Mouse (Mus musculus): ENCODE data around the gene Mdm1.
"Not testable (repeated sequence)": the region's sequence is repeated elsewhere in the genome, so short reads cannot be mapped to it uniquely, and the experiment has no call there.

Gene Mdm1

DNA sequence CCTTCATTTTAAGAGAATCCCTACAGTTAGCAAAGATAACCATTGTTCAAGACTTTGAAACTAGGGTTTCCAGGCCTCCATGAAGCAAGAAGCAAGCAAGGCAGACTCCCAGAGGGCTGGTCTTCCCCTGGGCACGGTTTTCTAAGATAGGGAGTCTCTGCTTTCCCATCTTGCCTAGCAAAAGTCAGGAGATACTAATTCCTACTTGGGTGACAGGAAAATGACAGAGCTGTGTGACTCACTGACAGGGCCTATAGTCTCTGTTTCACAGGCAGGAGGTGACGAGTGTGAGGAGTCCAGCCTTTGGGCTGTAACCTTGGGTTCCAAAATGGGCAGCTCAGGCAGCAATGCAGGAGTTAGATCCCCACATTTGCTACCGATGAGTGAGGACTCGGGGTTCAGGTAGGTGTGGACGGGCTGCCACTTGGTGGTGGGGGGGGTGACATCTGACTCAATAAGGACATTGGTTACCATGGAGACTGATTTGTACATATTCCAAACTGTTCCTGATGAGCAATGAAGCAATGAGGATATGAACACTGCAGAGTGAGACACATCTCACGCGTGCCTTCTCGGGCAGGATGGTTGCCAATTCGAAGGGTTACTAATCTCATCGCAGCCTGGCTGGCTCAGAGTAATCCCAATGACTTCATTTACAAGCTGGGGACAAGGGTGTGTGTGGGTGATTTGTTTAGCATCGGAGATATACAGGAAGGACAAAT, 19.0 kb upstream of the Mdm1 start:
- in situ Hi-C loops (cut with MboI; ENCODE audit: low sequenced_read_pairs): no loop called here

DNA sequence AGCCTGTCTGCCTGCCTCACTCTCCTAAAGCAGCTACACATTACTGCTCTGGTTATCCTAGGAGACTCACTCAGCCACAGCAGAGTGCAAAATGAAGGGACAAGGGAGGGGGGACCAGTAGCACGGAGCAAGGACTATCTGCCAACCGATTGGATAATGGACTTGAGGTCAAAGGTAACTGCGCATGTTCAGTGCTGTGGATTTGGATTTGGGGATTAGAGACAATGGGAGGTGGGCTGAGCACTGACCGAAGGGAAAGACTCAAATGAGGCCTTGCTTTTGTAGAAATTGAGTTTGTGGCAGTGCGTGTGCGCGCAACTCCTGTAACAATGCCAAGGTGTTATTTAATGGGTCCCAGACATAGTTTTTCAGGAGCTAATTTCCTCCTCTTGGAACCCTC, 16.4 kb upstream of the Mdm1 start:
- in situ Hi-C loops (cut with MboI; ENCODE audit: low sequenced_read_pairs): no loop called here

DNA sequence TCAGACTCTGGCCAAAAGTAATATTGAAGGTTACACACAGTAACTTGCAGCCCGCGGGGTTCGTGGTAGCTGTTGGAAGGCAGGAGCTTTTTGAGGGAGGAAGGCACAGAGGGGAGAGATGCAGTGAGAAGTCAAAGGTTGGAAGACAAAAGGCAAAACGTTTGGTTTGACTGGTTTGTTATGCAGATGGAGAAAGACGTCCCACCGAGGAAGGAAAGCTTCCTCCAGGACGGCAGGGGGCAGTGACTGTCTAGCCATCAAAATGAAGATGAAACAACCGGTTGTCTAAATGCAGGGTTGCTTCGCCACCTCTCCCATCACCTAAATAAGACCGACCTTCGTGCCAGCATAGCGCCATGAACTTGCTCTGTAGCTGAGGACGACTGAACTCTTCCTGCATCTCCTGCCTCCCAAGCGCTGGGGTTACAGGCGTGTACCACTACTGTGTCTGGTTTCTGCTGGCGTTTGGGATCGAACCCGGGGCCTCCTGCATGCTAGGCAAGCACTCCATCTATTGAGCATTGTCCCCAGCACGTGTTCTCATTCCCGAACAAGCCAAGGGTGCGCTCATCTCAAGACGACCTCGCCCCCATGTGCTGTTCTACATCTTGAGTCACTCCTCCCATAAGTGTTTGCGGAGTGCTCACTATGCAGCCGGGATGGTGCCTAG, 15.7 kb upstream of the Mdm1 start:
- in situ Hi-C loops (cut with MboI; ENCODE audit: low sequenced_read_pairs): no loop called here

DNA sequence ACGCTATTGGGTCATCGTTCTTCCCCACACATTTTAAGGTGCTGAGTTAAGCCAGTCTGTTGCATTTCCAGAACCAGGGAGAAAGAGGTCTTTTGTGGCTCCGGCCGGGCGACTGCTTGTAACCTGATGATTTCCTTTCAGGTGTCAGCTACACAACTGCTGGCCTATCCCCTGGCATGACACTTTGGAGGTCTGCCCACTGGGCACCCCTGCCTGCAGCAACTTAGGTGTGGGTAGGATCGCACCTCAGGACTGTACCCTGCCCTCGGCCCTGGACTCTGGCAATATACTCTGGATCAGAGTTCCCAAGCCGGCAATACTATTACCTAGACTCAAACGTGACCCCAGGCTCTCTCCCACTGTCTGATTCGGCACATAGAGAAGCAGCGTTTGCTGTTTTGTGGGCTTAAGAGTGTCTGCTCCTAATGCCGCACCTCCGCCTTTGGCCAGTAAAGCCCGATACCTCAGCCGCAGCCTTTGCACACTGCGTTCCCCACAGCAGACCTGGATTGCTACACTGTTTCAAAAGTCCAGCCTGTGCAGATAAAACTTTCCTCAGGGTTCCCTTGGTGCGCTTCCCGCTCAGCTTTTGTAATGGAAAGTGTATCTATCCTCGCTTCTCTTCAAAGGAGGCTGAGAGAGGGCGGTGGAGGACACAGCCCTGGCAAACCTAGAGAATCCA, 12.5 kb upstream of the Mdm1 start:
- in situ Hi-C loops (cut with MboI; ENCODE audit: low sequenced_read_pairs): no loop called here

DNA sequence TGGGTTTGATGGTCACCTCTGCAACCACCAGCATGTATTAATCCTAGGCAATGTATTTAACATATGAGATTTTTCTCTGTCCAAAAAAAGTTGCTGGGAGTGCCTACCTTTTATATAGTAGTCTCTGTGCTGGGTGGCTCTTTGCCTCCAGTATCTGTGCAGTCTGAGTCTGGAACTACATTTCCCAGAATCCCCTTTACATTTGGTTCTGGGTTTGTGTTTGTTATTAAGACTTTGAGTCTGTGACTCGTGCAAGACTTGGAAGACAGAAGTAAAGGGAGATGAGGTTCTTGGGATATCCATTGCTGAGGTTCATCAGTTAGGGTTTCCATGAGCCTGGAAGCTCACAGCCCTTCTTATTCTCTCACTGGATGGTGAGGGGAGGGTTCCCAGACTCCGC, 11.6 kb upstream of the Mdm1 start:
- in situ Hi-C loops (cut with MboI; ENCODE audit: low sequenced_read_pairs): no loop called here

DNA sequence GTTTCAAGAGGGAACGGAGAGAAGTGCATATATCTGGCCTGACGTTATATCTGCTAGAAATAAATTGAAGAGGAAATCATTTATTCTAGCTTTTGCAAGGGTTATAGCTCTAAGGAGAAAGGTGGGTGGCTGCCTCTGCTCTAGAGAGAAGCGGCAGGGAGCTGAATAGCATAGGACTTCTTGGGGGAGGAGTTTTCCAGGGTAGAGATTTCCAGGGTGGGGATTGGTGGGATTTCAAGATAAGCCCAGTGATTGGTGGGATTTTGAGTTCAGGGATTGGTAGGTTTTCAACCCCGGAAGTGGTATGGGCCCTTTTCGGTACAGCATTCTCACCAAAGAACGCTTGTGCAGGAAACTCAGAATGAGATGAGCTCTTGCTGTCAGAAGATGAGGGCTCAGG, 8.6 kb upstream of the Mdm1 start:
- in situ Hi-C loops (cut with MboI; ENCODE audit: low sequenced_read_pairs): no loop called here

DNA sequence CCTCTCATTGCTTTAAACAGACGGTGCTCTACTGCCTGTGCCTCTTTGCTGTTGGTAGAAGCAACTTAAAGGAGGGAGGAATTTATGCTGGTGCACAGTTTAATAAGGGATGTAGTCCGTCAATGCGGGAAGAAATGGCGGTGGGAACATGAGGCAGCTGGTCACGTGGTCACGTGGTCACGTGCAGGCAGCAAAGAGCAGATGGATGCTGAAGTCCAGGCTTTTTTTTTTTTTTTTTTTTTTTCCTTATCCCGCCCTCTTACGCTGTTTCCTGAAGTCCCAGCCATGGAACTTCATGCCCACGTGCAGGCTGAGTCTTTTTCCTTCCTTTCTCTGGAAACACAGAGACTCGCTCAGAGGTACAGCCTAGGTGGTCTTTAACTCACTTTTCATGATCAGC, 3.1 kb upstream of the Mdm1 start:
- in situ Hi-C loops (cut with MboI; ENCODE audit: low sequenced_read_pairs): no loop called here

DNA sequence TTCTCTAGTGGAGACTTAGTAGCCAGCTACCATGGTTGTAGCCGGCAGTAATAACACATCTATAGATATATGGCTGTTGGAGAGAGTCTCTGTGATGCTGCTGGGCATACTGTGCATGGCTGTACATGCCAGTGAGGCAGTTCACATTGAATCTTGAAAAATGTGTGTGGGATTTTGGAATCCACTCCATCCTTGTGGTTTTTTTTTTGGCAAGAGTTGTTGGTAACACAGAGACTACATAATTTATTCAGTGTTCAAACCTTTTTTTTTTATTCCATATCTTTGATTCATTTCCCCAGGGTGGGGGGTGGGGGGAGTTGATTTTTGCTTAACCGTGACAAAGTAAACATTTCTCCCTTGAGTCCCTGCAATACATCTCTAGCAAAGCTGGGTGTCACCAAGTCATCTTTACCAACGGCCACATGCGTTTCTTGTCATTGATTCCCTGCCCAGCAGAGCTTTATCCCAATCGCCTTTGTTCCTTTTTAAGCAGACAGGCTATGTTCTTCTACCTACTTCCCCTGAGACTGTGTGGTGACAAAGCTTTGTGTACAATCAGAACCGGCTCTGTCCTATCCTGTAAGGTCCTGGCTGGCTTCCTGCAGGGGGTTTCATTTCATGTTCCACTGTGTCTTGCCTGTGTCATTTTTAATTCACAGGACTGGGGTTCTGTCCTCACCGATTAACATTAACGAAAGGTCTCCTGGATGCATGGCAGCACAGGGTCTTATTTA, 1.6 kb upstream of the Mdm1 start:
- in situ Hi-C loops (cut with MboI; ENCODE audit: low sequenced_read_pairs): no loop called here

DNA sequence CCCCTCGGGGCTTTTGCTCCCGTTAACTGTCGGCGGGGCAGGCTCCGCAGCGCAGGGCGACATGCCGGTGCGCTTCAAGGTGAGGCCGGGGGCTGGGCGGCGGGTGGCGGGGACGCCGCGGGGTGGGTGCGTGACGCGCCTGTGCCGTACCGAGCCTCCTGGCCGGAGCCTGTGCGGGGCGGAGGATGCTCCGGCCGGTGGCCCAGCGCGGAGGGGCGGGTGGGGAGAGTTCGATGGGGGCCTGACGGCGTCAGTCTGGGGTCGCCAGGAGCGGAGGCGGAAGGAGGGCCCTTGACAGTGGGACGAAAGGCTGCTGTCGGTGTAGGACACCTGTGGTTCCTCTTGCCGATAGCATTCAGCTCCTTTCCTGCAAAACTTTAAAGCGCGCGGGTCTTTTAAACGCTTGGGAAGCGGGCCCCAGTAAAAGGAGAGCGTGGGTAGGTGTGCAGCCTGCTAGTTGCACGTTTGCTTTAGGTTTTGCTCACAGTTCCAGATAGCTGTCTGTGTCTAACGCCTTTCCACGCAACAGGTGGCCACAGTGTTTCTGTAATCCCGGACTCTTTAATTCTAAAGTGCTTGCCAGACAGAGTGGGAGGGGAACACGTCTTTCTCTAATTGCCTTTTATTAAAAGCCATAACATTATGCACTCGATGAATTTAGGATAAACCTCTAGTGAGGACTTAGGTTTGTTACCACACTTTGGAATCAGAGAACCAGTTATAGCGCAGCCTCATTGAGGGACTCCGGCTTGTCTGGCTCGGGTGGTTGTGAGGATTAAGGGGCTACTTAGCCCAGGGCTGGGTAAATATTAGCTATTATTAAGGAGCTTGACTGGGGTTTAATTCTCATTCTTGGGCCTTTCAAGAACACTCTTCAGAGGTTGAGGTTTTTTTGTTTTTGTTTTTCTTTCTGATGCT, 532 bp downstream of the Mdm1 start:
- in situ Hi-C loops (cut with MboI; ENCODE audit: low sequenced_read_pairs): no loop called here

DNA sequence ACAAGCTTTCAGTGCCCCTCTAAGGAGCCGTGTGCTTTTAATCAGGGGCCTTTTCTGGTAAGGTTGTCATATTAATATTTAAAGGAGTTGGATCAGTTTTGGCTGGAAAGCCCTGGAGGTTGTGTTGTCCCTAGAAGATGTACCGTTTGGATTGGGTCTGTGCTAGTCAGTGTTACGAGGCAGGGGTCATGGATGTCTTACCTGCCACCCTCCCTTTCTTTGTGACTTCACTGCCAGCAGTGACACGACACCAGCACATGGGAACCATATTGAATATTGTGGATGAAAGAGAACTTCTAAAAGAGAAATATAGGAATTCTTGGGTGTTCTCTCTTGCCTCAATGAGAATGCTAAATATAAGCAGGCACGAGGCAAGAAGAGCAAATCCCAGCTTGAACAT, 7.8 kb downstream of the Mdm1 start:
- in situ Hi-C loops (cut with MboI; ENCODE audit: low sequenced_read_pairs): no loop called here

DNA sequence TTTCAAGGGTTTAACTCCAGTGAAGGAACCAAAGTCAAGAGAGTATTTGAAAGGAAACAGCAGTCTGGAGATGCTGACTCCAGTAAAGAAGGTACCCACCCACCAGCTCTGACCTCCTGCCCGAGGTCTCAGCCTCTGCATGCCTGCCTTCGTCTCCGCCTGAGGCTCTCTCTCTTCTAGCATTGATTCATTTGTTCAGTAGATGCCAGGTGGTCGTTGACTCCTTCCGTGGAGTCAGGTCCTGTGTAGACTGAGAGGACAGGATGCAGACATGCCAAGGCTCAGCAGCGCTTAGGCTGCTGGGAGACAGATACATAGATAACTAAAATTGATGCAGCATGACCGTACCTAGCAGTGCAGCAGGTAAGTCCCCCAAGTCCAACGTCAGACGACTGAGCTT, 9.3 kb downstream of the Mdm1 start:
- in situ Hi-C loops (cut with MboI; ENCODE audit: low sequenced_read_pairs): loop anchor here (25.0 kb wide), 2 partner anchors 136 to 386 kb away; partner anchors contain the start of gene Iltifb

DNA sequence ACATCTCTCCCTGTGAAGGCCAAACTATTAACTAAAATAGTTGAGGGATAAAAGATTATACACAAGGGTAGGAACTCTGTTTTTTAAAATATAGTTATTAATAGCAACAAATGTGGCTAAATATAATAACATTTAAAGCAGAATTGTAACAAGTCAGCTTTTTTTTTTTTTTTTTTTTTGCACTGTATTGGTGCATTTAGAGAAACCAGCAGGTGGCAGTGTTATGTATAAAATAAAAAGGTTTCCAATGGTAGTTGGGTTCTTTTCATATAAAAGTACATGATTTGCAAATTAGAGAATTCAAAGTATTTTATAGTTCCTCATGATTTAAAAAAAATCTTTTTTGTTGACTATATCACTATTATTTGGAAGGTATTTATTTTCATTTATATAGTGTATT, 14.3 kb downstream of the Mdm1 start:
- in situ Hi-C loops (cut with MboI; ENCODE audit: low sequenced_read_pairs): loop anchor here (25.0 kb wide), 2 partner anchors 131 to 381 kb away; partner anchors contain the start of gene Iltifb

DNA sequence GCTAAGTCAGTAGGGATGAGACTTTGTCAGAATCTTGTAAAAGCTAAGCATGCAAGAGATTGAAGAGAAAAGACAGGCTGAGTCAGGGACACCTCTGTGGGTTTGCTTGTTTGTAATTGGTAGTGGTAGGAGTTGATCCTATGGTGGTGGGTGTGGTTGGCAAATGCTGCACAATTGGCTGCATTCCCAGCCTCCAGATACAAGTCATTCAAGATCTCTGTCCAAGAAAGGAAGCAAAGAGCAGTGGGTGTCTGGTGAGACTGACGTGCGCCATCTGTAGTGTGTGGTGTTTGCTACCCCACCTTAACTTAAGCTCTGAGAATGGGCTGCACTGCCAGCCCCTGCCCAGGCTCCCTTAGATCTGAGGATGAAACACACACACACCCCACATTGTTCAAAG, 19.5 kb downstream of the Mdm1 start:
- in situ Hi-C loops (cut with MboI; ENCODE audit: low sequenced_read_pairs): loop anchor here (25.0 kb wide), 2 partner anchors 126 to 376 kb away; partner anchors contain the start of gene Iltifb

DNA sequence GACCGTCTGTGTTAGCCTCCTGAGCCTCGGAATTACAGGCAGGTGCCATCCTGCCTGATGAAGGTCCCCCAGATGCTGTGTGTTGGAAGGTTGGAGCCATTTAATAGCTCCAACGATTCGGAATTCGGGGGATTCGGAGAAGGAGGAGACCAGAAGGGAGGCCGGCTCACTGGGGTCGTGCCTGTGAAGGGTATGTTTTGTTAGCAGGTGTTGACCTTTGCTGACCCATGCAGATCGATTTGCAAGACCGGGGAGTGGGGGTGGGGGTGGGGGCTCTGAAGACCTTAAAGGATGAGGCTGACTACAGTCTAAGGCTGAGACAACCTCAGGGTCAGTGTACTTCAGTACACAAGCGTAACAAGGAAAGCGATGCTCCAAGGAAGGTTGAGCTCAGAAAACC, 27.6 kb downstream of the Mdm1 start:
- in situ Hi-C loops (cut with MboI; ENCODE audit: low sequenced_read_pairs): loop anchor here (25.0 kb wide), 2 partner anchors 118 to 368 kb away; partner anchors contain the start of gene Iltifb

DNA sequence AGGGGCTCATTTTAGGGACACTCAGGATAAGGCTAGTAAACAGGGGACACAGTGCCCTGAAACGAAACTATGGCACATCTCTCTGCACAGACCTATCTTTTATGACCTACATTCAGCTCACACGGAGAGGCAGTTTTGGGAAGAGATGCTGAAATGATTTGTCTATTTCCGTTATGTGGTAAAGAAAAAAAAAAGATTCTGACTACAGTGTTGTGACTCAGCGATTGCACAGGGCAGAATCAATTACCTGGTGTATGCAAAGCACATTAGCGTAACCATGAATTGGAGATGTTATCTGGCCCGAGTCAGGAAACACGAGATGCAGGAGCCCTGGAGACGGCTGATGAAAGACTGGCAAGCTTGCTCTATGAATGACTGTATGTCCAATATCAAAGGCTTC, 30.8 kb downstream of the Mdm1 start:
- in situ Hi-C loops (cut with MboI; ENCODE audit: low sequenced_read_pairs): loop anchor here (25.0 kb wide), 2 partner anchors 115 to 365 kb away; partner anchors contain the start of gene Iltifb

DNA sequence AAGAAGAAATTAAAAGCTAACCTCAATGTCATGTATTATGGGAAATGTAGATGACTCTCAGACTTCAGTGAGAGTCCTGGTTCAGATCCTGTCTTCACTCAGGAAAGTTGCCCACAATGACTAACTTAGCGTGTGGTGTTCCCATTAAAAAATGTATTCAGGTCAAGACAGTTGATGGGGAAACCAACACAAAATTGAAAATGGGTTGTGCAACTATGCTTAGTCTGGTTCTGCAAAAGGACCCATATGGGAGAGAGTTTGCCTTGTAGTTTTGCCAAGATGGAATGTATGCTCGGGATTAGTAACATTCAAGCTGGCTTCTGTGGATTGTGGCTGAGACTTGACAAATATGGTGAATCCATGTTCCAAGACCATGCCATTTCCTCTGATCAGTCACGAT, 31.3 kb downstream of the Mdm1 start:
- in situ Hi-C loops (cut with MboI; ENCODE audit: low sequenced_read_pairs): loop anchor here (25.0 kb wide), 2 partner anchors 114 to 364 kb away; partner anchors contain the start of gene Iltifb

DNA sequence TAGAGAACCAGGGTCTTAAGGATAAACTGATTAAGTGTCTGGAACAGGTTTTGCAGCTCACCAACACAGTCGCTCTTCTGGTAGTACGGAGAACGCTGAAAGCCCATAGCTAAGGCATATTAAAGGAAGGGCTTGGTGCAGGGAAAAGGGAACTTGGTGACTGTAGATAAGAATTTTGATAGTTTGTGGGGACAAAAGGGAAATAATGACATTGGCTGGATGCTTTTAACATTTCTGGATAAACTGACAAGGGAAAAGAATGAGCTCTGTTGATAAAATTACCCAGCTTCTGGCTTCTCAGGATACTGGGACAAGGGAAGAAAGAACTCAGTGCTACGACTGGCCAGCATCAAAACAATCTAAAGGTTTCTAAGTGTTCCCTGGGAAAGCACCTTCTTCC, 33.9 kb downstream of the Mdm1 start:
- in situ Hi-C loops (cut with MboI; ENCODE audit: low sequenced_read_pairs): not testable (repeated sequence)

DNA sequence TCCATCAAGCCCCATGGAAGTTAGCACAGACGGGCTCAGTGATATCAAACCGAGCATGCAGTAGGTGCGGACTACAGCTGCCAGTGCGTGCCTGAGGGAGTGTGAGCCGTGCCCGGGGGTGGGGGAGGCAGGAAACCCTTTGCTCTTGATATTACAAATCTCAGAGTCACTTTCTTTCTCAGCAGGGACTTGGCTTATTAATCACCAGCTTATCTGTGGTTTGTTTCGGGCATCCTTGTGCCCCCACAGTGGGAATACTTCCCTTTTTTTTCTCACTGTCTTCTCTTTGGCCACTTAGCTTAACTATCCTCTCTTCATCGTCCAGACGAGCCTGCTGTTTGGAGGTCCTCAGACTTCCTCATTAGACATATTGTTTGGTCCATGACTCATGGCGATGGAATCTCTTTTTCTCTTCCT, 37.1 kb downstream of the Mdm1 start:
- in situ Hi-C loops (cut with MboI; ENCODE audit: low sequenced_read_pairs): no loop called here

DNA sequence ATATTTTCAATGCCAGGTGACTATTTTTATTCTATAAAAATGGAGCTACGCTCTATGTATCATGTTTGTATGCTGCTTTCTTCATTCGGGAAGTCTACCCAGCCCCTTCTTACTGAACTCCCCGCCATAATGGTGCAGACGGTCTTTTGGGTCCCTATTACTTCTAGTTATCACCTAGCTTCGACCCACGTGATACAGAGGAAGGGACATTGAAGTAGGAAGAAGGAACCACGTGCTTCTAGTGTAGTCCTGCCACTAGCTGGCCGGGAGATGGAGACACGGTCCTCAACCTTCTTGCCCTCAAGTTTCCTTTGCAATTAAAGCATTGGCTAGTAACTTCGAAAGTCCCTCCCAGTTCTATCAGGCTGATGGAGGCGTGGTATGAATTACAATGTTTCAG, 37.7 kb downstream of the Mdm1 start:
- in situ Hi-C loops (cut with MboI; ENCODE audit: low sequenced_read_pairs): no loop called here

DNA sequence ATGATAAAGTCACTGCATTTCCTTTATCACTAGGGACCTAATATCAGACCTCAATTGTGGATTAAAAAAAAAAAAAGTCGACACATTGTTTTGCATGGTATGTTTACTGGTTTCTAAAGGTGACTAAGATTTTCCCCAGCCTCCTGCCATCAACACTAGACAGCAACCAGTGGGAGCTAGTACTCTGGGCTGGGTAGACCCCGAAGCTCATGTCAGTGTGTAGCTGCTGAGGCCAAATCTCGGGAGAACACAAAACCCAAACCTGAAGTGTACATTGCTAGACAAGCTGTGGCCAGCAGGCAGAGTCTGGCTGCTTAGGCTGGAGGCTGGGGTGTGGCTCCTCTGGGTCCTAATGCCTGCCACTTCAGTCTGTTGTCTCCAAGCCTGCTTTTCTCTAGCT, 53.5 kb downstream of the Mdm1 start:
- in situ Hi-C loops (cut with MboI; ENCODE audit: low sequenced_read_pairs): not testable (repeated sequence)

Measured in CH12F3 (cell line).